Mouse (Mus musculus): ENCODE measurements around the gene Tmem274. TPM values are rescaled to one million over a fixed set of nuclear protein-coding genes. Genes with fewer than 3 reads are reported as not detected.

The Tmem274 gene
- total and polyA plus RNA-seq, 2 experiments from 2014 or later = not detected

DNA sequence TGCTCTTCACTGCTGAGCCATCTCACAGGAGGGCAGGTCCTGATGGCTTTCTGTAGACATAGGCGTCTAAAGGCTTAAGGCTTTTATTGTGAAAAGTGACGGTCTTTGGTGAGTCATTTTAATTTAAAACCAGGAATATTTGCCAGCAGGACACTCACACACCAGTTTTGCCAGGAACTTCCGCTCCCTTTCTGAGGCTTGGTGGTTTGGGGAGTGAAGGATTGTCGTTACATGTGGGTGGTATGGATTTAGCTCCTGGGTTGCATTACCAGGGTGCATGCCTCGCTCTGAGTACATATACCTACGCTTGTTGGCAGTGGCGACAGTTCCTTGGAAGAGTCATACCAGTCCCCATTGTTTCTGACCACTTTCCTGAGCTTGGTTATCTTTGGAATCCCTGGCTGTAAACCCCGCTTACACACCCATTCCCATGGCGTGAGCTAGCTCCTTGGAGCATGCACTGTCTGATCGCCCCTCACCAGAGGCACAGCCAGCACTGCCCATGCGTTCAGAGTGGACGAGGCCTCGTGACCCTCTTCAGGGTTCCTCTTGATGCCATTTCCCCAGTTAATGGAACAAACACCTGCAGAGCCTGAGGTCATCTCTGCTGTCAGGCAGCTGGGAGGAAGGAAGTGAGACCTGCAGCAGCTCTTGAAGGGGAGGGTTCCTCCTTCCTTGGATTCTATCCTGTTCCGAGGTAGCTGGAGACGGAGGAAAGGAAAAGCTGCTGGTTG is 50.6 kb downstream of the Tmem274 start:
- no peak overlapping the region for H3K4me3 ChIP-seq (ENCODE audit: low read depth, low read length)
- H3K27me3 ChIP-seq (ENCODE audit: insufficient read depth, low read length) = no peaks in the 10 kb centered on the region
- 0 out of 2 replicates have a peak, but pooled peaks cover 5% of the 10 kb centered on the region for H3K36me3 ChIP-seq (ENCODE audit: insufficient read depth)
- no peak for TF ChIP-seq CTCF (IDR thresholded peaks at IDR 0.05; ENCODE audit: low read depth)
- WGBS = 81% methylated on average over 15 of the region's 15 CpGs
- no peak for DNase-seq
- no peak overlapping the region for H3K9ac ChIP-seq
- H3K9me3 ChIP-seq (ENCODE audit: low read length) = no peaks in the 10 kb centered on the region
- ATAC-seq = no peak
- H3K4me1 ChIP-seq (ENCODE audit: insufficient read depth) = no peaks in the 10 kb centered on the region
- H3K27ac ChIP-seq (ENCODE audit: low read depth, low read length) = no peak overlapping the region; the same call in 1 of the 2 replicates
- H3K4me2 ChIP-seq (ENCODE audit: low read depth) = no peak overlapping the region

DNA sequence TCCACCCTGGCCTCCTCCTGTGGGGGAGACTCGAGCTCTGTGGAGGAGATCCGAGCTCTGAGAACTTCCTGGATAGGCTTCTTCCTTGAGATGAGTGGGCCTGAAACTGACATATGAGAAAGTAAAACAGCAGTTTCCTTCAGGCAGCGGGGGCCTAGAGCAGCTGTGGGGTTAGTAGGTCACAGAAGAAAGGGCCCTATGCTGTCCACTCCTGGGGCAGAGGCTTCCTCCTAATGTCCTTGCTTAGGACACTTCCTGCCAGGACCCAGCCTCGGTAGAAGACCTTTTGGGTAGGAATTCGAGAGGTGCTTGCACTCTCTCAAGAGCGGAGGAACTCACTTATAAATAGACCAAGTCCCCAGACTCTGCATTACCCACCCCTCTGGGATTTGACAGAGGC is 52.5 kb downstream of the Tmem274 start:
- no peaks in the 10 kb centered on the region for H3K27me3 ChIP-seq (ENCODE audit: insufficient read depth, low read length)
- no peak overlapping the region for H3K27ac ChIP-seq (ENCODE audit: low read depth, low read length)
- 89% methylated on average over 6 of the region's 6 CpGs for WGBS

More for the DNA sequence above, 52.5 kb downstream of the Tmem274 start:
- ATAC-seq (no peak), DNase-seq (no peak)
- Histone ChIP-seq H3K36me3 (ENCODE audit: insufficient read depth) (0 out of 2 replicates have a peak, but pooled peaks cover 5% of the 10 kb centered on the region), H3K9me3 (ENCODE audit: low read length) (no peaks in the 10 kb centered on the region), H3K4me2 (ENCODE audit: low read depth) (no peak overlapping the region), H3K4me3 (ENCODE audit: low read depth, low read length) (no peak overlapping the region), H3K4me1 (ENCODE audit: insufficient read depth) (no peaks in the 10 kb centered on the region), H3K9ac (no peak overlapping the region)
- TF ChIP-seq CTCF (IDR thresholded peaks at IDR 0.05; ENCODE audit: low read depth) = no peak

Other genes starting within 250 kb of the Tmem274 start
- 209 and 270 TPM in 2 replicates for gene Kif1b, start 169.7 kb upstream of the Tmem274 start, total RNA-seq (2014; rRNA removed)
- gene Kif1b, start 169.7 kb upstream of the Tmem274 start, polyA plus RNA-seq (2015; fragmentation: Nextera tagmentation; extraction: Ambion mirVana) = 139 and 202 TPM in 2 replicates
- gene Ube4b, start 50.6 kb upstream of the Tmem274 start, total RNA-seq (2014; rRNA removed) = 81.0 and 93.3 TPM in 2 replicates
- 41.0 and 47.6 TPM in 2 replicates for gene Ube4b, start 50.6 kb upstream of the Tmem274 start, polyA plus RNA-seq (2015; fragmentation: Nextera tagmentation; extraction: Ambion mirVana)
- gene Rbp7, start 22.4 kb upstream of the Tmem274 start, total RNA-seq (2014; rRNA removed) = not detected in 2 replicates
- gene Rbp7, start 22.4 kb upstream of the Tmem274 start, polyA plus RNA-seq (2015; fragmentation: Nextera tagmentation; extraction: Ambion mirVana) = 0.30 and 0.49 TPM in 2 replicates
- gene Nmnat1, start 7.8 kb downstream of the Tmem274 start, total RNA-seq (2014; rRNA removed) = 3.6 and 6.5 TPM in 2 replicates
- 4.8 and 6.4 TPM in 2 replicates for gene Nmnat1, start 7.8 kb downstream of the Tmem274 start, polyA plus RNA-seq (2015; fragmentation: Nextera tagmentation; extraction: Ambion mirVana)
- 44.2 and 62.5 TPM in 2 replicates for gene Lzic, start 7.9 kb downstream of the Tmem274 start, total RNA-seq (2014; rRNA removed)
- gene Lzic, start 7.9 kb downstream of the Tmem274 start, polyA plus RNA-seq (2015; fragmentation: Nextera tagmentation; extraction: Ambion mirVana) = 38.9 and 46.9 TPM in 2 replicates
- gene Ctnnbip1, start 40.9 kb downstream of the Tmem274 start, total RNA-seq (2014; rRNA removed) = 98.6 and 105 TPM in 2 replicates
- 126 and 134 TPM in 2 replicates for gene Ctnnbip1, start 40.9 kb downstream of the Tmem274 start, polyA plus RNA-seq (2015; fragmentation: Nextera tagmentation; extraction: Ambion mirVana)
- gene Clstn1, start 109.1 kb downstream of the Tmem274 start, total RNA-seq (2014; rRNA removed) = 367 and 451 TPM in 2 replicates
- gene Clstn1, start 109.1 kb downstream of the Tmem274 start, polyA plus RNA-seq (2015; fragmentation: Nextera tagmentation; extraction: Ambion mirVana) = 142 and 179 TPM in 2 replicates
- 17.0 and 21.8 TPM in 2 replicates for gene Pik3cd, start 225.2 kb downstream of the Tmem274 start, total RNA-seq (2014; rRNA removed)
- gene Pik3cd, start 225.2 kb downstream of the Tmem274 start, polyA plus RNA-seq (2015; fragmentation: Nextera tagmentation; extraction: Ambion mirVana) = 11.3 and 11.7 TPM in 2 replicates